Comparison of ENCODE assay signal across 15 mouse cellular contexts in the genomic region with DNA sequence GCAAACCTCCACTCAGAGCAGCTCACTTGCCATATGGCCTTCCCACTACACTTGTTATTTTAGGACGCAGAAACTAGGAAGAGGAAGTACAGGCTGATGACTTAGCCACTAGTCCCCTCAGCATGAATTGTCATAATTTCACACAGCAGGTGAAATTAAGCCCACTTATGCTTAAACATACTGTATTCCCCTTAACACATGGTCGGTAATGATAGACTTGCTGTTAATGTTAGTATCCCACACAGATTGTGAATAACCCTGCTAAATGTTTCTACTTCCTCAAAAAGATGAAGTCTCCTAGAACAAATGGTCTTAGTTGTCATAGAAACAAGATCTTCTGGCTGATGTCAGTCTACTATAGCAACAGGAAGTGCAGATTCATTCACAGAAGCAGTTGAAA. TPM values are rescaled to one million over a fixed set of nuclear protein-coding genes. Genes with fewer than 3 reads are reported as not detected.
DNase-seq lines count a peak whose midpoint lies in the region; TF ChIP-seq lines count a peak whose summit lies in the region.
"Had no signal": no experiment of that assay in that cellular context is flagged by ENCODE, and none has a peak within 500 bp of the region (broad histone marks: within the 10 kb centered on the region; RNA-seq: fewer than 3 reads in every experiment).

No protein-coding gene starts in this region.

- no peaks in the 10 kb centered on the region for H3K9me3 ChIP-seq in CH12.LX (replicated peaks; ENCODE audit: low read length)
- H3K9me3 ChIP-seq in megakaryocyte, embryonic 14.5 days = no peaks in the 10 kb centered on the region
- H3K9me3 ChIP-seq: limb, embryonic 10.5 days had no signal

- dilution Hi-C loops in CH12.LX (cut with MboI; ENCODE audit: extremely low pct_ligation_motif_present, extremely low pct_unique_long_range_greater_than_20kb, low sequenced_read_pairs) = no loop called here

- no peak overlapping the region for H3K9ac ChIP-seq in CH12.LX (ENCODE audit: insufficient read depth, low read depth)

- H3K27ac ChIP-seq in CH12.LX (ENCODE audit: insufficient read depth, low read depth) = no peak overlapping the region
- H3K27ac ChIP-seq: limb, embryonic 10.5 days had no signal

- peaks cover 0 to 4% of the 10 kb centered on the region in 2 experiments; a peak in 1 of 4 replicates for H3K4me1 ChIP-seq in CH12.LX (ENCODE audit: control insufficient read depth in 1 of 2, insufficient read depth in 2 of 2)
- peaks cover 4% of the 10 kb centered on the region; the same call in 1 of the 2 replicates for H3K4me1 ChIP-seq in megakaryocyte, embryonic 14.5 days
- H3K4me1 ChIP-seq: limb, embryonic 10.5 days had no signal

- no peak overlapping the region for H3K4me3 ChIP-seq in CH12.LX (replicated peaks in 1 of 3; ENCODE audit: low read depth in 2 of 3, low read length in 2 of 3, poor library complexity in 1 of 3)
- H3K4me3 ChIP-seq in megakaryocyte, embryonic 14.5 days (replicated peaks) = peak overlapping the region; percentile 62
- H3K4me3 ChIP-seq: limb, embryonic 10.5 days had no signal

- H3K27me3 ChIP-seq in CH12.LX (replicated peaks) = no peaks in the 10 kb centered on the region
- H3K27me3 ChIP-seq in megakaryocyte, embryonic 14.5 days (replicated peaks) = peaks cover 3% of the 10 kb centered on the region

- no peak for TF ChIP-seq EP300 in CH12.LX (IDR thresholded peaks at IDR 0.05; ENCODE audit: low read length)

- TF ChIP-seq POLR2A in CH12.LX (IDR thresholded peaks at IDR 0.05; ENCODE audit: low read depth, low read length) = no peak

- DNase-seq in layer of hippocampus, adult 8-10 months (ENCODE audit: low spot score in 2 of 2) = peak; percentile 2 to 17
- no peak for DNase-seq in layer of hippocampus, postnatal 25 days (ENCODE audit: extremely low spot score in 1 of 2, low spot score in 1 of 2)
- DNase-seq in CH12.LX (ENCODE audit: extremely low read depth) = peak; percentile 52
- DNase-seq in c-Kit-positive CD71-negative TER-119-negative erythroid progenitor cells, embryonic 14.5 days (ENCODE audit: low read depth) = peak; percentile 8
- DNase-seq in neural tube, embryonic 10.5 days (ENCODE audit: extremely low spot score, low spot score) = no peak
- no peak for DNase-seq in kidney, adult 18-20 months
- DNase-seq in spleen, postnatal 36 days (ENCODE audit: low spot score in 2 of 2) = no peak
- DNase-seq: adrenal gland, postnatal 10 days; cerebellum, adult 11-12 months; kidney, postnatal 14 days; lung, adult 18-20 months; thymus, postnatal 36 days had no signal

- H3K4me2 ChIP-seq in CH12.LX (ENCODE audit: insufficient read depth, low read depth, poor library complexity, severe bottlenecking) = peak overlapping the region; percentile 61; the same call in 1 of the 2 replicates
- H3K4me2 ChIP-seq: midbrain, embryonic 11.5 days had no signal

- H3K79me2 ChIP-seq in CH12.LX (replicated peaks; ENCODE audit: control insufficient read depth, extremely low read depth, insufficient read depth, poor library complexity, severe bottlenecking) = no peaks in the 10 kb centered on the region

- no peak for TF ChIP-seq RAD21 in CH12.LX (IDR thresholded peaks at IDR 0.05; ENCODE audit: low read depth, low read length)

- H3K36me3 ChIP-seq in CH12.LX (replicated peaks in 1 of 2; ENCODE audit: control insufficient read depth in 1 of 2, insufficient read depth in 1 of 2, low read length in 1 of 2) = no peaks in the 10 kb centered on the region
- H3K36me3 ChIP-seq in megakaryocyte, embryonic 14.5 days (replicated peaks; ENCODE audit: low read length) = no peaks in the 10 kb centered on the region
- H3K36me3 ChIP-seq: limb, embryonic 10.5 days had no signal

- no peak for TF ChIP-seq CTCF in CH12.LX (conservative IDR thresholded peaks at IDR 0.05 in 1 of 2, IDR thresholded peaks at IDR 0.05 in 1 of 2; ENCODE audit: low read depth in 2 of 2, low read length in 2 of 2)

- in situ Hi-C loops in CH12.LX (cut with MboI; ENCODE audit: low pct_ligation_motif_present, low pct_unique_long_range_greater_than_20kb, low sequenced_read_pairs) = no loop called here

TF ChIP-seq in CH12.LX, 34 proteins besides CTCF, POLR2A, EP300 and RAD21:
- 0 out of 2 replicates have a peak, but pooled peaks have one; percentile 9 for TF ChIP-seq ELF1 (IDR thresholded peaks at IDR 0.05; ENCODE audit: low read depth, low read length)
- no peak for TF ChIP-seq MYC (IDR thresholded peaks at IDR 0.05; ENCODE audit: low read depth, low read length)
- 0 out of 2 replicates have a peak, but pooled peaks have one; percentile 21 for TF ChIP-seq TBP (conservative IDR thresholded peaks at IDR 0.05; ENCODE audit: low read depth, low read length)
- TF ChIP-seq GABPA (IDR thresholded peaks at IDR 0.05; ENCODE audit: insufficient replicate concordance, low read depth, low read length) = no peak

RNA-seq across cellular contexts. Expression of a gene that starts 47.6 kb away (rescaled TPM):
- under 1 TPM; 0.45 to 0.61 (median 0.49) TPM for total RNA-seq in layer of hippocampus, adult 8-10 months (2022)
- under 1 TPM; 0.19 to 0.39 TPM for total RNA-seq in layer of hippocampus, postnatal 25 days (2021)
- total RNA-seq in CH12.LX (2012; rRNA removed) (not detected in 2 replicates), CH12.LX (2014; rRNA removed) (not detected in 2 replicates)
- not detected in 2 replicates for polyA plus RNA-seq in CH12.LX (2012; ENCODE audit: insufficient read length, low read depth)
- not detected in 2 replicates for polyA plus RNA-seq in megakaryocyte, embryonic 14.5 days (2012; ENCODE audit: insufficient read depth, low replicate concordance)

Comparison
In these comparisons a context has a peak if more than half of its experiments do, and no peak if none do; other contexts are left out.
1. DNase-seq: peak in layer of hippocampus, adult 8-10 months (2 of 2), CH12.LX (single experiment) and c-Kit-positive CD71-negative TER-119-negative erythroid progenitor cells, embryonic 14.5 days (single experiment); none in layer of hippocampus, postnatal 25 days (0 of 2), neural tube, embryonic 10.5 days (single experiment), kidney, adult 18-20 months (single experiment) and spleen, postnatal 36 days (0 of 2).